Mouse (Mus musculus) telencephalon, adult 2 months (tissue): ENCODE measurements around the gene Ranbp3.

Source experiments
- DNase-seq: peaks from one replicate; pipeline ENCODE4 v3.0.0-alpha.2; 2011; ENCODE audit warnings: low read depth, low spot score

Ranbp3 gene

DNA sequence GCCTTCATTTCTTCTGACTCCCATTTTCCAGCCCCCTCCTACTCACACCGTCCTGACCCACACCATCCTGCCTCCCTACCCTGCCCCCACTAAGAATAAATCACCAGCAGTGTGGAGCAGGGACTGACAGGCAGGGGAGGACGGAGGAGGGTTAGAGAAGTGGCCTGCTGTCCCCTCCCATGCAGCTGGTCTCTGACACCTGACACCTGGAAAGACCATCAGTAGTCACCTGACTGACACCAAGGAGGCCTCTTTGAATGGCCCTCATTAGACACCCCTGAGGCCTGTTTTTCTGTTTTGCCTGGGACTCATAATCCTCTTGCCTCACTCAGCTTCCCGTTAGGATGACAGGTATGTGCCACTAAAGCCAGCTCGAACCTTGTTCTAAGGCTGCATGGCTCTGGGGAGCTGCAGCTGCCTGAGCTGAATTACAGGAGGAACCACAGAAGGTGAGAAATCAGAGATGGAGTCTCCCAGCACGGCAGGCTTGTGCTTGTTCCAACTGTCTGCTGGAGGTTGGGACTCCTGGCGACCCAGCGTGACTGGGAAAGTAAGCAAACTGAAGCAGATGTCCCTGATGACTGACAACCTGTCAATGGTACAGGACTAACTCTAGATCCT lies 54.0 kb downstream of the Ranbp3 start:
- DNase-seq = no peak

DNA sequence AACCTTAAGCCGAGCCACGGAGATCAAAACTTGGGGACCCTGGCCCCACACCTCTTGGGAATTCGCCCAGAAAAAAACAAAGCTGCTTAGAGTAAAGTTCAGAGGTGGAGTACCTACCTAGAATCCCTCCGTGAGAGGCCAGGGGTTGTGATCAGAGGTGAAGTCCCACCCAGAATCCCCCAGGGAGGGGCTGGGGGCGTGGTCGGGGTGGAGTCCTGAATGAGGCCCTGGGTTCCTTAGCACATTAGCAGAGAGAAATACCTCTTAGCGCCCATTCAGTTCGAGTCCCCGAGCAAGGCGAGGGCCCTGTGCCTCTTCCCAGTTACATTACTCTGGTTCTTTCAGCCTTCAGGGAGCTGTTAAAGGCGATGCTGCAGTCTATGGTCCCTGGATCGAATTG lies 54.6 kb downstream of the Ranbp3 start:
- DNase-seq = no peak

DNA sequence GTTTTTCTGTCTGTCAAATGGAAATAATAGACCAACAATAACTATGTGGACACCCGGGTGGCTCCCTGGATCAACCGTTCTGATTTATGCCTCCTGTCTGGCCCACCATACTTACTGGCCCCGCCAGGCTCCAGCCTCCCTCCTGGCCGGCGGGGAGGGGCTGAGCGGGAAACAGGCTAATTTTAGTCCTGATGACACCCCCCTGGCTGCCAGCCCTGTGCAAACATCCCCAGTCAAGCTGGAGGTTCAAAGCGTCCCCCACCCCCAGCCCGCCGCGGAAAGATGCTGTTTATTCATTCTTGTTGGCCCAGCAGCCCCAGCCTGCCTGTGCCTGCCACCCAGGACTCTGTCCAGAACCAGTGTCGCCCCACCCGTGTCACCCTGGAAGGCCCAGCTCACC lies 55.0 kb downstream of the Ranbp3 start:
- no peak for DNase-seq

DNA sequence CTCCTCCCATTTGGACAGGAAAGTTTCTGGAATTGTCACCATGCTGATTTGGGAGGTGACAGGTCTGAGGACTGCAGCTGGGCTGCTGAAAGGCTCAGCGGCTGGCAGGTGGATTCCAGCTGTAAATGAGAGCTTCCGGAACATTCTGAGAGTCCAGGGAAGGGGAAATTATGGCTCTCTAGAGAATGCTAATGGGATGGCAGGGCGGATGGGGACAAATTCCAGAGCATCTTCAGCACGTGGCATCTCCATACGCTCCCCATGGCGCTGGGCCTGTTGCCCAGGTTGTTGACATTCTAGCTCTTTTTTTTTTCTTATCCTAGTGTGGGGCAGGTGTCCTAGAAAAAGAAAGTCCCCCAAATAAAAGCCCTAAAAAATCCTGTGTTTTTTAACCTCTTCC lies 56.1 kb downstream of the Ranbp3 start:
- no peak for DNase-seq

DNA sequence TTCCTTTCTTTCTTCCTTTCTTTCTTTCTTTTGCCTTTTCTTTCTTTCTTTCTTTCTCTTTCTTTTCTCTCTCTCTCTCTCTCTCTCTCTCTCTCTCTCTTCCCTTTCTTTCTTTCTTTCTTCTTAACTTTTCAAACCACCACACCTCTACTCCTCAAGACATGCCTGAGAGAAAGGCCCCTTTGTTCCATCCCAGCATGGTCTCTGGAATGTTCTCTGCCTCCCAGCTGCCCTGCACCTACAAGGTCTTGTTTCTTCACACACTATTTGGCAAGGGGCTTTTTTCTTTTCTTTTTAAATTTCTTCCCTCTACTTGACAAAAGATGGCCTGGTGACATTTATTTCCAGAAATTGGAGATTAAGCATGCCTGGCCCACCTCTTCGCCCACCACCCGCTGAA lies 56.6 kb downstream of the Ranbp3 start:
- no peak for DNase-seq

DNA sequence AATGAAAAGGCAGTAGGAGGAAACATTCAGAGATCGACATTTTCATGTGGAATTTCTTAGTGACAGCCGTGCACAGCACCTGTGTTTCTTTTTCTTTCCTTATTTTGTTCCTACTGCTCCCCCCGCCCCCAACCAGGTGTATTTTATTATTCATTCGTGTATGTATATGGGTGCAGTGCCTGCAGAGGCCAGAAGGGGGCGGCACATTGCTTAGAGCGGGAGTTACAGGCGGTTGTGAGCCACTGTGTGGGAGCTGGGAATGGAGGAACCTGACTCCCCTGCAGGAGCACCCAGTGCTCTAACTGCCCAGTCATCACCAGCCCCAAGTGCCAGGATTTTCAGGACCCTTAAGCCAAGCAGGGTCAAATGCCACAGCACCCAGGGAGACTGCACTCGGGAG lies 63.4 kb downstream of the Ranbp3 start:
- DNase-seq = no peak

DNA sequence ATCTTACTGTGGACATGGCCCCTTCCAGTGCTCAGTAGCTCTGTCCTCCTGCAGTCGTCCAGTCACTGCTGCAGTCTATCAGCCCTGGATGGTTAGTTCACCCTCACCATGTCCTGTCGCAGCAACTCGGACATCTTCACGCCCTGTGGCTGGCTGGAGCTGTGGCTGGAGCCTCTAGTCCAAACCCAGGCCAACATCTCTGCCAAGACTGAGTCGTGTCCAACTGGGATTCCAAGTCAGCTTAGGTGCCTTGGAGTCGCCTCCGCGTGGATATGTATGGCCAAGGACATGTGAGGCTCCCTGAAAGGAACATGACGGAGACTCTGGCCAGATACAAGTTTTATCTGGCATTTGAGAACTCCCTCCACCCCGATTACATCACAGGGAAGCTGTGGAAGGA lies 65.1 kb downstream of the Ranbp3 start:
- no peak for DNase-seq

DNA sequence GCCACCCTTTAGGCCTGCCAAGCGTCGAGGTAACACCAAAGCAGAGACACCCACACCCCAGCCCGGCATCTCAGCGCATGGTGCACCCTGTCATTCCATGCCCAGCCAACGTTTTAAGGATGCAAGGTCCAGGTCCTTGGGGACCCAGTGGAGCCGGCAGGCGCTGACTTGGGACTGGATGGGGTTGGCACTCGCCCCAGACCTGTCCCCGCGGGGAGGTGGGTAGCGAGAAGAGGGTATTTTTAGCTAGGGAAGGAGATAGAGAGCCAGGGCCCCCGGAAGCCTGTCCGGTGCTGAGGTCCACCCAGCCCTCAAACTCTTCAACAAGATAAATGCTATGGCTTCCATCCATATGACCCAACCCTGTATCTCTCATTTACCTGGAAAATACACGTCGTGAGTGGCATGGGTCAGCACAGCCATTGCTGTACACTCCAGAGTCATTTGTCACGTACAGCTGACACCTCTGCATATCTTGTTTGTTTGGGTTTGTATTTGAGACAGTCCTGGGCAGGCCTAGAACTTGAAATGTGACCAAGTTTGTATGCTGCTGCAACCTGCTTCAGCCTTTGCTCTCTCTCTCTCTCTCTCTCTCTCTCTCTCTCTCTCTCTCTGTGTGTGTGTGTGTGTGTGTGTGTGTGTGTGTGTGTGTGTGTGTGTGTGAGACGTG lies 67.2 kb downstream of the Ranbp3 start:
- DNase-seq = no peak

DNA sequence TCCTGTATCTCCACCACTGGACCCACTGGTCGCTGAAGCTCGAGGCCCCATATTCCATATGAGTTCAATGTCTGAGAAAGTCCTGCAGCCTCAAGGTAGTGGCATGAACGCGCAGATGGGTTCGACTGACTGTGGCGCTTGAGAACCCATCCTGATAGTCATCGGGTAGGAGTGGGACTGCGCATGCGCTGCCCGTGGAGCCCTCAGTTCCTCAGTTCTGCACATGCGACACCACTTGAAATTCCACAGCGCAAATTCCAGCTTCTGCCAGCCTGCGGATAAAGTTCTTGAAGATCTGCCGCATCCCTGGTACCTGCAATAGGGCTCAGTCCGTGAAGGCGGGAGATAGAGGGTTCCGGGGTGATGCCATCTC lies 67.7 kb downstream of the Ranbp3 start:
- no peak for DNase-seq

DNA sequence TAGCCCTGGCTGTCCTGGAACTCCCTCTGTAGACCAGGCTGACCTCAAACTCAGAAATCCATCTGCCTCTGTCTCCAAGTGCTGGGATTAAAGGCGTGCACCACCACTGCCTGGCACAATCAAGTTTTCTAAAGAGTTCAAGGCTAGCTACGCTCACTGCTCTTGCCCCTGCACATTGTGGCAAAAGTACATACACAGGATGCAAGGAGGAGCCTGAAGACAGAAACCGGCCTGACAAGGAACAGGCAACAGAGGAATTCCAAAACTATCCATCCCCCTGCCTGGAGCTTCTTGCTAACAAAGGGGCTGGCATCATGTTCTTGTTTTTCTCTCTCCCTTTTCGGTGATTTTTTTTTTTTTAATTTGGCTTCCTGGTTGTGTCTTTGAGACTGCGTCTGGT lies 71.1 kb downstream of the Ranbp3 start:
- no peak for DNase-seq

DNA sequence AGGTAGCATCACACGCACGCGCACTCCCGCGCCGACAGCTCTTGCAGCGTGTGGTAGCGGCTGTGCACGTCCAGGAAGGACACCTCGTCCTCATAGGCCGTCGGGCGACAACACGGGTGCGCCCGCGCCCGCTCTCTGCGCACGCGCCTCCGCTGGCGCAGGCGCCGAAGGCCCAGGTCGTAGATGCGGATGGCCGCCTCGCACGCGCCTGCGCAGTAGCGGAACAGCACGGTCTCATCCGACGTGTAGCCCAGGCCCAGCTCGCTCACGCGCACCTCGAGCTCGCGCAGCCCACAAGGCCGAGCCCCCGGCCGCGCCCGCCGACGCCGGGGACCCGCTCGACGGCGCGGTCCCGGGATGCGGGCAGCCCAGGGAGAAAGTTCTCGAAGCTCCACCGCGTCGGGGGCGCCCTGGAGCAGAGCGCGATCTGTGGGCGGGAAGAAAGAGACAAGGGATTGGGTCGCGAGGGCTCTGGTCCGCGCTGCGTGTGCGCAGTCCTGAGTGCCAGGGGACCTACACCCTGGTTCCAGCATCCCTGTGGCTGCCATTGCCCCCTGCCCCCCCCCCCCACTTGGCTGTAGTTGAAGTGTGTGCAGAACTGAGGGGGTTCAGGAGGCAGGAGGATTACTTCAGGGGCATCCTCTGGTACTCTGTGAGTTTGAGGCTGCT lies 78.4 kb downstream of the Ranbp3 start:
- DNase-seq = no peak

DNA sequence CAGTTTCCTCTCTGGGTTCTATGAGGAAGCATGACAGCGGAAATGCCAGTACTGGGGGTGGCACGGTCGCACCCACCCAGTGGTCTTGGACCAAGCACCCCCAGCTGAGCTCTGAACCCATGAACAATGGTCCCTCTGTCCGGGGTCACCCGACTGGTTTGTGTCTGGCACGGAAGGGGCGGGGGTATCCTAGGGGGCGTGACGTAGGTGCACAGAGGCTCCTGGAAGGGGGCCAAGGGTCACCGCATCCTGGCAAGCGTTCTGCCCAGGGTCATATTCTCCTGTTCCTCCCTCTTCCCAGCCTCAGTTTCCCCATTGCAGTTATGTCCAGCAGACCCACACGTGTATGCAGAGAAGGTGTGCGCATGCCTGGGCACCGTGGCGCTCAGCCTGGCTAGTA lies 80.4 kb downstream of the Ranbp3 start:
- no peak for DNase-seq

DNA sequence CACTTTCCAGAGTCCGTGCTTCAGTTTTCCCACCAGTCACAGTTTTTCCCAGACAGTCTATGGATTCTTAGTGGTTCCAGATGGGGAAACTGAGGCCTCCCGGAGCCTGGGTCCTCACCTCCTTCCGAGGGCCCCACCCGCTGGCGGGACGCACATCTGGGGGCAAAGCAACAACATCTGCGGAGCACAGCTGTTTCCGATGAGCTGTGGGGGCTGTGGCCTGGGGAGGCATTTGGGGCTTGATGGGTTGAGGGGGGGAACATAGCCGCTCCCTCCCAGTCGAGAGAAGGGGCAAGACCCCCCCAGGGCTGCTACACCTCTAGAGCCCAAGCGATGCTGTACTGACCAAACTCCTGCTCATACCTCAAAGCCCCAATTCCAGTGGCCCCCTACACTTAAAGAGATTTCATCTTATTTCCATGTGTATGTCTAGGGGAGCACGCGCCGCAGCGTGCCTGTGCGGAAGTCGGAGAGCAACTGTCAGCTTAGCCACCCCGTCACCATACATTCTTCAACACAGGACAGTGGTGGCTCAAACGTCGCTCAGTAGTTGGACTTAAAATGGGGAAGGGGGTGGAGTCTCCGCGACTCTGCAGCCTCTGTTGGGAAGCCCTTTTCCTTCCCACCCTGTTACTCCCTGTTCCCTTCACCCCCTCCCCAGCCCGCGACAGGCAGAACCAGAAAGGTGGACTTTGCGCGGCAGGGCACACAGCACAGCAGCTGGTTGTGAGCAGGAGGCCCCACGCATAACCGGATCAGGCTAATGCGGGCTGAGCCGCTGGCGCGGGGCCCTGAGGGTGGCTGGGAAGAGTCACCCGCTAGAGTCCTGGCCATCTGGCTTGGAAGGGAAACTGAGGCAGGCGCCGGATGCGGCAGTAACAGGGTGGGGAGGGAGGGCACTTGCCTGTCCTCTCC lies 81.4 kb downstream of the Ranbp3 start:
- no peak for DNase-seq

DNA sequence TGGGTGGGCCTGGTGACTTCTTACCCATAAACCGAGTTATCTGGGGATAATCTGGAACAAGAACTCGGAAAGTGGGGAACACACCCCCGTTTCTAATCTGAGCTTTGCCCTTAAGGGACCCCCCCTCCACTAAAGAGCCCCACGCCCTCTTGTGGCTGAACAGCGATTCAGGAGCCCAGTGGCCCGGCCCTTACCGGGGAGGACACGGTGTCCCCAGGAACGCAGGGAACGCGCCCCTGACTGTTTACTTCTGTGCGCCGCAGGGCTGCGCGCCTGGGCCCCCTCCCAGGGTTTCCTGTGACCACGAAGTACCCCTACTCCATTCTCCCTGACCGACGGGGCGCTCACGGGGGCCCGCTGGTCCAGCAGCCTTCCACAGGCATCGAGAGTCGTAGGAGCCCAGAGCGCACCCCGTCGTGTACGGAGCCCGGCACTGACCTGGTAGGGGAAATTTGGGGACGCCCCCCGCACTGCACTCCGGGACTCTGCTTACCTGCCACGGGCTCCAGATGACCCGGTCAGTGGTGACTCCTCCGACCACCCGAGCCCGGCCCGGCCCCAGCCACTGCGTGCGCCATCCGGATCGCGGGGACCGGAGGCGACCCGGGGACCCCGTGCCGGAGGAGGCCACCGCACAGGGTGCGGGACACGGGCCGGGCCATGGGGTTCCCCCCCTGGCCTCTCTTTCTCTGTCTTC lies 83.8 kb downstream of the Ranbp3 start:
- no peak for DNase-seq

DNA sequence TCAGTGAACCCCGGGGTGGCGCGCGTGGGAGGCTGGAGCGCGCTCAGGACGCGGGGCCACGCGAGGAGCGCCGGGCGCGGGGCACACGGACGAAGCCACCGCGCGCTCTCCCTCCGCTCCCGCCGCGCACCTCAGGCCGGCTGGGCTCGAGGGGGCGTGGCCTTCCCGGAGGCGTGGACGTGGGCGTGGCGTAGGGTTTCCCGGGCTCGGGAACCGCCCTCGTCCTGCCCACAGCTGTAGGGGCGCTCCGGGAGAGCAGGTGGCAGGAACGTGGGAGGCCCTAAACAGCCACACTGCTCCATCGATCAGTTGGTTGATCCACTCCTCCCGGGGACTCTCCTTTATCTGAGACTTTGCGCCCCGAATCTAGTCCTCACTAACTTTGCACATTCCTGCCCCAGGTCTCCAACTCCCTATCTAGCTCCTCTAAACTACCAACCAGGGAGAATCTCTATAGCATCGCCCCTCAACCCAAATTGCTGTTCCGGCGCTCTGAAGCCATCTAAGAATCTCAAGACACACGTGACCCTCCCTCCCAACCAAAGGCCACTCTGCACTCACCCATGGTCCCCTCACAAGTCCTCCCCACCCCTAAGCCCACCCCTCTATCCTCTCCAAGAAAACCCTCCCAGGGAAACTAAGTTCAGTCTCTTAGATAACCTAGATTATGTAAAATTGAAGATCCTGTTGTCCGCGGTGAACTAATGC lies 84.5 kb downstream of the Ranbp3 start, which contains the start of gene Nrtn:
Nrtn (minus strand) TSS at position 115 of the 708 bp plus-strand sequence.
- no peak for DNase-seq

DNA sequence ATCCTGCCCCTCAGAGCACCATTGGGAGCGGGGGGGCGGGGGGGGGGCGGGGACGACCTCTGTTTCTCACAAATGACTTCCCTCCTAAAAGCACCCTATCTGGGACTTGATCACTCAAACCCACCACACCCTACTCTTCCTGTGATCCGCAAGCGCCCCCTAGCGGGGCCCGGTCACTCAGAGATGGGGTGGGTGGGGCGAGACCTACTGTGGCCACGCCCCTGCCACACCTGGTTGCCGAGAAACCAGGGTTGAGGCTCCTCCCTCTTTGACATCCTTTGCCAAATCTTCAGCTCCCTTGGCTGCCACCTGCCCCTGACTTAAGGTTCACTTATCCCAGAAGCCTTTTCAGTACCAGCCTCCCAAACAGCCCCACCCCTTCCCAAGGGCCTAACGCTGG lies 85.0 kb downstream of the Ranbp3 start:
- DNase-seq = no peak

DNA sequence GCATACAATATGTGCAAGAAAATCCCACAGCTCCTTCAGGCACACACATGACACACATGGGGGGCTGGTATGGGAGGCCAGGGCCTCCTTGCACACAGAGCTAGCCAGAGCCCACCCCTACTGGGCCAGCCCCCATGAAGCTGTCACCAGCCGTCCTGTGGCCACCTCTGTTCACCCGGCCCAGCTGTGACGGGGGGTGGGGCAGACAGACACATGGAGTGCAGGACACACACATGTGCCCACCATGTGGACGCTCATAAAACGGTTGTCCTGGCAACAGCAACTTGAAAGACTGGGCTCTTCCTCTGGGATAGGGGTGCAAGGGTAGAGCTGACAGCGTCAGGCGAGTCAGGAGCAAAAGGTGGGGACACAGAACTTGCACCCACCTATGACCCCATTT lies 86.2 kb downstream of the Ranbp3 start:
- DNase-seq = no peak

DNA sequence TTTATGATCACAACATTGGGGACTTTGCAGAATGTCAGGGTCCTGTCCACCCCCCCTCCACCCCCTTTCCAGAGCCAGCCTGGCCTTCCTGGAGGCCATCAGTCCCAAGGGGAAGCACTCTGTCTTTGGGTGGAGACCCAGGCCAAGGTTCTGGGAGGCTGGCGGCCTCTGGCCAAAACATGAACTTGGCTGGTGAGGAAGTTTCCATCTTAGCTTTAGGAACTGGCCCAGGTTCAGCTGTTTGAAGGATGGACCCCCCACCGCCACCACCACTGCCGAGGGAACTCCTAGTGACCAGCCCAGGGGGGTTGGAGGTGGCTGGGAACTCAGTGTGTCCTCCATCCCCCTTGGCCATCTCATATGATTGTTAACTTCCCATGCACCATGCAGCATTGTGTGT lies 88.0 kb downstream of the Ranbp3 start:
- no peak for DNase-seq
